Mouse (Mus musculus): ENCODE results near the gene Kalrn. TPM values are rescaled to one million over a fixed set of nuclear protein-coding genes. Genes with fewer than 3 reads are reported as not detected.
A peak's percentile ranks its signal among the peaks of the same experiment; 100 is the strongest.

Gene Kalrn
- 12.7 and 15.0 TPM in 2 replicates for polyA plus RNA-seq (2015; fragmentation: Nextera tagmentation; extraction: Ambion mirVana)

GRCm38 (mm10) chr16:34573151-34573802 lies at the start of gene Kalrn:
Kalrn (minus strand) TSS chr16:34573532.
- peak within 1 kb of the TSS; percentile 59 for H3K4me3 ChIP-seq (replicated peaks)
- H3K27ac ChIP-seq, result no peak within 1 kb of the TSS
- H3K4me1 ChIP-seq (replicated peaks), result peaks cover 5% of the 10 kb centered on the region; the same call in 1 of the 2 replicates
- peak within 1 kb of the TSS; percentile 53 for H3K9ac ChIP-seq
- WGBS (ENCODE audit: insufficient replicate concordance), result under 1% methylated on average over 40 of the region's 84 CpGs
- H3K4me2 ChIP-seq, result peak within 1 kb of the TSS; percentile 74
- H3K27me3 ChIP-seq, result peaks cover 78% of the 10 kb centered on the region
- no peaks in the 10 kb centered on the region for H3K36me3 ChIP-seq
- ATAC-seq (ENCODE audit: low read depth), result peak; percentile 60
- peak; percentile 42 for DNase-seq
- no peaks in the 10 kb centered on the region for H3K9me3 ChIP-seq (replicated peaks)

GRCm38 (mm10) chr16:34614021-34614420 lies 40.7 kb upstream of the Kalrn start:
- Histone ChIP-seq H3K27ac (no peak overlapping the region), H3K4me1 (replicated peaks) (no peaks in the 10 kb centered on the region), H3K36me3 (no peaks in the 10 kb centered on the region), H3K9me3 (replicated peaks) (peaks cover 3% of the 10 kb centered on the region; the same call in 1 of the 2 replicates), H3K9ac (no peak overlapping the region), H3K4me3 (replicated peaks) (no peak overlapping the region), H3K27me3 (no peaks in the 10 kb centered on the region), H3K4me2 (no peak overlapping the region)
- no peak for ATAC-seq (ENCODE audit: low read depth)
- WGBS (ENCODE audit: insufficient replicate concordance), result 59% methylated on average over 2 of the region's 2 CpGs
- DNase-seq, result no peak

- DNase-seq (no peak), ATAC-seq (ENCODE audit: low read depth) (no peak)
- Histone ChIP-seq H3K27ac (no peak overlapping the region), H3K4me3 (replicated peaks) (no peak overlapping the region), H3K36me3 (no peaks in the 10 kb centered on the region), H3K9ac (no peak overlapping the region), H3K4me1 (replicated peaks) (no peaks in the 10 kb centered on the region), H3K4me2 (no peak overlapping the region), H3K27me3 (no peaks in the 10 kb centered on the region), H3K9me3 (replicated peaks) (no peaks in the 10 kb centered on the region)
- 28% methylated on average over 1 of the region's 1 CpGs for WGBS (ENCODE audit: insufficient replicate concordance)
These were observed 36.8 kb upstream of the Kalrn start for GRCm38 (mm10) chr16:34610137-34610536.

DNA sequence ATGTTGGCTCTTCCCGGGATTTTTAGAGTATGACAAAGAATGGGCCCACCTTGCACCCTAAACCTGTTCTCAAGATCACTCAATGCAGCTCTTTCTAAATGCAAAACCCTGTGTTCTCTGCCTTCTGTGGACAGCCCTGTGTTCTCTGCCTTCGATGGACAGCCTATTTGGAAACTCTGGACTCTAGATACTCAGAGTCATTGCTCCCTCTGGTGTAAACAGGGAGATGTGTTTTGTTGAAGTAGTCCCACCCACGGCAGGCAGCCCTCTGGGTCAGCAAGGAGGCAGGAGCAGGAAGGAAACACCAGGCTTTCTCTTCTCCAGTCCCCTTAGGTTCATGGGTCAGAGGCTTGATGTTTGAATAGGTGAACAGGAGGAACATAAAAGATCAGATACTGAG lies 32.3 kb upstream of the Kalrn start:
- 22% methylated on average over 3 of the region's 3 CpGs for WGBS (ENCODE audit: insufficient replicate concordance)
- Histone ChIP-seq H3K4me3 (replicated peaks) (no peak overlapping the region), H3K4me1 (replicated peaks) (no peaks in the 10 kb centered on the region), H3K9ac (no peak overlapping the region), H3K4me2 (no peak overlapping the region), H3K27ac (no peak overlapping the region), H3K9me3 (replicated peaks) (no peaks in the 10 kb centered on the region), H3K27me3 (no peaks in the 10 kb centered on the region), H3K36me3 (no peaks in the 10 kb centered on the region)
- ATAC-seq (ENCODE audit: low read depth) (no peak), DNase-seq (no peak)

DNA sequence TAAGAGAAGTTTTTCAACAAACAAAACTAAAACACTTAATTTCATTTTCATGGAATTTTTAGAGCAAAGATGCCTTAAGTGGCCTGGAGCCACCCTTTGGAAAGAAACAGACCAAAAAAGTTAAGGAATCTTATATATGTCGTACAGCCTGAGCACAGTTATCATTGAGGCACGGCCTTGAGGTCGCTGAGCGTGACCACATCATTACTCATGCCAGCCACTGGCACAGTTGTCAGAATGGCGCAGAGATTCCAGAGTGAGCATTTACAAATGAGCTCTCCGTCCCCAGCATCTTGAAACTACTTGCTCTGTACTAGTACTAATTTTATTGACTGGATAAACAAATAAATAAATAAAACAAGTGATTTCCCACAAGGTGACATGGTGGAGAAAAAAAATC lies 30.5 kb upstream of the Kalrn start:
- 49% methylated on average over 6 of the region's 6 CpGs for WGBS (ENCODE audit: insufficient replicate concordance)

GRCm38 (mm10) chr16:34603076-34603475 lies 29.7 kb upstream of the Kalrn start:
- Histone ChIP-seq H3K9ac (no peak overlapping the region), H3K4me1 (replicated peaks) (no peaks in the 10 kb centered on the region), H3K27ac (no peak overlapping the region), H3K9me3 (replicated peaks) (no peaks in the 10 kb centered on the region), H3K4me2 (no peak overlapping the region), H3K4me3 (replicated peaks) (no peak overlapping the region), H3K36me3 (no peaks in the 10 kb centered on the region), H3K27me3 (no peaks in the 10 kb centered on the region)
- DNase-seq (no peak), ATAC-seq (ENCODE audit: low read depth) (no peak)
- 62% methylated on average over 4 of the region's 4 CpGs for WGBS (ENCODE audit: insufficient replicate concordance)

More for the DNA sequence above, 30.5 kb upstream of the Kalrn start:
- Histone ChIP-seq H3K9ac (no peak overlapping the region), H3K4me3 (replicated peaks) (no peak overlapping the region), H3K27me3 (no peaks in the 10 kb centered on the region), H3K4me1 (replicated peaks) (no peaks in the 10 kb centered on the region), H3K27ac (no peak overlapping the region), H3K4me2 (no peak overlapping the region), H3K9me3 (replicated peaks) (no peaks in the 10 kb centered on the region), H3K36me3 (no peaks in the 10 kb centered on the region)
- DNase-seq (no peak), ATAC-seq (ENCODE audit: low read depth) (no peak)

GRCm38 (mm10) chr16:34601954-34602353 lies 28.6 kb upstream of the Kalrn start:
- Histone ChIP-seq H3K4me3 (replicated peaks) (no peak overlapping the region), H3K9ac (no peak overlapping the region), H3K36me3 (no peaks in the 10 kb centered on the region), H3K4me2 (no peak overlapping the region), H3K9me3 (replicated peaks) (no peaks in the 10 kb centered on the region), H3K27me3 (no peaks in the 10 kb centered on the region), H3K27ac (no peak overlapping the region), H3K4me1 (replicated peaks) (no peaks in the 10 kb centered on the region)
- no peak for ATAC-seq (ENCODE audit: low read depth)
- no peak for DNase-seq
- WGBS (ENCODE audit: insufficient replicate concordance), result 64% methylated on average over 4 of the region's 4 CpGs

DNA sequence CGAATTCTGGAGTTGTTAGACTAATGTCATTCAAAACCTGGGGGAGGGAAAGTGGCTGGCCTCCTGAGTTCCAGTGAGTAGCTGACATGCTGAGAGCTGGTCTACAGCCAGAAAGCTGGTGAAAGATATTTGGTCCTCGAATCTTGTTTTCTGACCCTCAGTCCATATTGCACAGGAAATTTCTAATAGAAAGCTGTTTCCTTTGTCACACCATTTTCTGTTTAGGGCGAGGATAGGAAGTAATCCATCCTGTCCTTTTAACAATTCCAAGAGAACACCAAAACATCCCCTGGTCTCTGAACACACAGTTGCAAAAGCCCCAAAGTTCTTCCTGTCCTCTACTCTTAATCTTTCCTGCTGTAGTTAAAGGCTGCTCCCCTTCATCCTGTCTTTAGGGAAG lies 22.0 kb upstream of the Kalrn start:
- Histone ChIP-seq H3K4me2 (no peak overlapping the region), H3K9me3 (replicated peaks) (no peaks in the 10 kb centered on the region), H3K27ac (no peak overlapping the region), H3K4me1 (replicated peaks) (no peaks in the 10 kb centered on the region), H3K36me3 (no peaks in the 10 kb centered on the region), H3K27me3 (no peaks in the 10 kb centered on the region), H3K9ac (no peak overlapping the region), H3K4me3 (replicated peaks) (no peak overlapping the region)
- ATAC-seq (ENCODE audit: low read depth) (no peak), DNase-seq (no peak)
- WGBS (ENCODE audit: insufficient replicate concordance), result 15% methylated on average over 3 of the region's 3 CpGs

GRCm38 (mm10) chr16:34594597-34595262 lies 21.4 kb upstream of the Kalrn start:
- no peak overlapping the region for H3K9ac ChIP-seq
- no peaks in the 10 kb centered on the region for H3K27me3 ChIP-seq
- DNase-seq (no peak), ATAC-seq (ENCODE audit: low read depth) (no peak)
- no peak overlapping the region for H3K4me3 ChIP-seq (replicated peaks)
- 48% methylated on average over 8 of the region's 8 CpGs for WGBS (ENCODE audit: insufficient replicate concordance)
- H3K36me3 ChIP-seq, result no peaks in the 10 kb centered on the region
- H3K9me3 ChIP-seq (replicated peaks), result no peaks in the 10 kb centered on the region
- H3K27ac ChIP-seq, result no peak overlapping the region
- no peak overlapping the region for H3K4me2 ChIP-seq
- no peaks in the 10 kb centered on the region for H3K4me1 ChIP-seq (replicated peaks)

DNA sequence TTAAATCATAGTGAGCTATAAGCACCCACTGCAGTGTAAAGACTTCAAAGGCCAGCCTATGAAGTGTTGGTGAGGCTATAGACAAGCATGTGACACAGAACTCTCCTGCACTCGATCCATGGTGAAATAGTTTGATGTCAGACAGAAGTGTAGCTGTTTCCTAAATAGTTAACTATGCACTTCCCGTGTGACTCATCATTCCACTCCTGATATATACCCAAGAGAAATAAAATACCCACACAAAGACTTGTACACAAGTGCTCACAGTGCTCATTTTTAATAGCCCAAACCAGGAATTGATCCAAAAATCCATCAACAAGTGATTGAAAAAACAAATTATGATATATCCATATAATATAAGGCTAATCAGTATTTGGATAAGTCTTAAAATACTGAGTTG lies 19.4 kb upstream of the Kalrn start:
- ATAC-seq (ENCODE audit: low read depth) (no peak), DNase-seq (no peak)
- Histone ChIP-seq H3K4me3 (replicated peaks) (no peak overlapping the region), H3K27me3 (no peaks in the 10 kb centered on the region), H3K9me3 (replicated peaks) (no peaks in the 10 kb centered on the region), H3K4me2 (no peak overlapping the region), H3K27ac (no peak overlapping the region), H3K4me1 (replicated peaks) (no peaks in the 10 kb centered on the region), H3K36me3 (no peaks in the 10 kb centered on the region), H3K9ac (no peak overlapping the region)
- 48% methylated on average over 2 of the region's 2 CpGs for WGBS (ENCODE audit: insufficient replicate concordance)

DNA sequence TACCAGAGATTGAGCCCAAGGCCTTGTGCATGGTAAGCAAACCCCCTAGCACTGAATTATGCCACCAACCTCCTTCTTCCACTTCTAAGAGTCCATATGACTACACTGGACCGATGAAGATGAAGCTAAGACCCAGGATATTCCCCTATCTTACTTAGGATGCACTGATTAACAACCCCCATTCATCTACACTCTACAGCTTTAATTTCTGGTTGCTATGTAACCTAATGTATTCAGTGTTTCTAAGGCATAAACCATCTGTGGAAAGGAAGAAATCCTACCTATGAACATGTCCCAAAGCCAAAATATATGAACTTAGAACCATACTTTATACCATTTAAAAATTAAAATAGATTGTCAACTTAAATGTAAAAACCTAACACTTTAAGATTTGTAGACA lies 18.6 kb upstream of the Kalrn start:
- no peaks in the 10 kb centered on the region for H3K9me3 ChIP-seq (replicated peaks)
- no peak for DNase-seq
- no peak overlapping the region for H3K4me2 ChIP-seq
- no peaks in the 10 kb centered on the region for H3K36me3 ChIP-seq
- H3K4me1 ChIP-seq (replicated peaks), result no peaks in the 10 kb centered on the region
- H3K9ac ChIP-seq, result no peak overlapping the region
- H3K27ac ChIP-seq, result no peak overlapping the region
- H3K27me3 ChIP-seq, result no peaks in the 10 kb centered on the region
- 72% methylated on average over 1 of the region's 1 CpGs for WGBS (ENCODE audit: insufficient replicate concordance)
- no peak overlapping the region for H3K4me3 ChIP-seq (replicated peaks)
- no peak for ATAC-seq (ENCODE audit: low read depth)

Measured in liver, embryonic 13.5 days (tissue).